Mouse (Mus musculus) granulocyte monocyte progenitor cell, adult 5-6 weeks (primary cell): Measurements from ENCODE around the gene Cisd1. TPM values are rescaled to one million over a fixed set of nuclear protein-coding genes. Genes with fewer than 3 reads are reported as not detected.

Experiments
- ATAC-seq: replicated peaks from 2 replicates; pipeline ENCODE4 v1.8.0; 2016; ENCODE audit warnings: mild to moderate bottlenecking, moderate TSS enrichment, inconsistent platforms; ENCODE audit not compliant: poor library complexity, severe bottlenecking
- total RNA-seq, 2 experiments: library from RNA; stranded (forward) in 1 of 2; stranded (reverse) in 1 of 2; fragments of 200-712, 200-1000 nt in 1 of 2; fragments of >200 nt in 1 of 2; fragmentation: Nextera tagmentation in 1 of 2; gene quantifications; 2 replicates each; pipeline ENCODE4 v1.2.3; 2014 to 2017

Cisd1 gene
- 33.2 and 35.9 TPM in 2 replicates for total RNA-seq (2014; fragmentation: Nextera tagmentation)
- 12.7 and 13.5 TPM in 2 replicates for total RNA-seq (2017)

DNA sequence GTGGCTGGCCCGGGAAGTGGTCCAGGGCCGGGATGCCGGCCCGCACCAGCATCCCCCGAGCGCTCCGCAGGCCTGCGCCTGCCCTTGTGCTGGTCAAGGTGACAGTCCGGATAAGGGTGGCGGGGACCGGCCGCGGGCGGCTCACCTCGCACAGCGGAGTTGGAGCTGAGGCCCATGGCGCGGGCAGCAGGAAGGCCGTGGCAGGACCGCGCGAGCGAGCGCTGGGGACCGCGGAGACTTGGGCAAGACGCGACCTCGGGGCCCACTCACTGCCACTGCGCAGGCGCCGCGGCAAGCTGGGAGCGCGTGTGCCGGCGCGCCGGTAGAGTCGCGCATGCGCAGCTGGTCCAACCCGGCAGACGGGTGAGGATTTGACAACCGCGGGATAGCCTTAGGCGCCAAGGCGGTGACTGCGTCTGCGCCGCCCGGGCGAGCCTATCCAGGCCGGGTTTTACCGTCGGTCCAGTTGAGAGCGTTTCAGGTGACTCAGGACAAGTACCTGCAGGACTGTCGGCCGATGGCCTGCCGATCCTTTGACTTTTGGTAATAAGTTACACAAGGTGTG is at the start of gene Cisd1:
Gene Cisd1 (minus strand): TSS at position 376 of the 565 bp plus-strand sequence.
- ATAC-seq = peak; percentile 31

DNA sequence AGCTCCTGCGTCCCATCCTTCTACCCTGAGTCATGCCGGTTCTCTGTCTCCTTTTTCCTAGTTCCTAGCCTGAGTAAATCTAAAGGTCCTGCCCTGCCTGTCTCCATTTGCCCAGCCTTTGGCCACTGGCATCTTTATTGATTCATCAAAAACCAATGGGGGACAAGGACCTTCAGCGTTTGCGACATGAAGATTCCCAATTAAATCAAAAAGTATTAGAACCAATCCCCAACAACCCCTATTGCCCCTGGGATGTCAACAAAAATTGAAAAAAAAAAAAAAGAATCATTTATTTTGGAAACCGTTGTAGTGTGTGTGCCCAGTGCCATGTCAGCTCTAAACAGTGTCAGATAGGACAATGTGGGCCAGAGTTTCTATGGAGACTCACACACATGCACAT is 44.6 kb upstream of the Cisd1 start:
- no peak for ATAC-seq

DNA sequence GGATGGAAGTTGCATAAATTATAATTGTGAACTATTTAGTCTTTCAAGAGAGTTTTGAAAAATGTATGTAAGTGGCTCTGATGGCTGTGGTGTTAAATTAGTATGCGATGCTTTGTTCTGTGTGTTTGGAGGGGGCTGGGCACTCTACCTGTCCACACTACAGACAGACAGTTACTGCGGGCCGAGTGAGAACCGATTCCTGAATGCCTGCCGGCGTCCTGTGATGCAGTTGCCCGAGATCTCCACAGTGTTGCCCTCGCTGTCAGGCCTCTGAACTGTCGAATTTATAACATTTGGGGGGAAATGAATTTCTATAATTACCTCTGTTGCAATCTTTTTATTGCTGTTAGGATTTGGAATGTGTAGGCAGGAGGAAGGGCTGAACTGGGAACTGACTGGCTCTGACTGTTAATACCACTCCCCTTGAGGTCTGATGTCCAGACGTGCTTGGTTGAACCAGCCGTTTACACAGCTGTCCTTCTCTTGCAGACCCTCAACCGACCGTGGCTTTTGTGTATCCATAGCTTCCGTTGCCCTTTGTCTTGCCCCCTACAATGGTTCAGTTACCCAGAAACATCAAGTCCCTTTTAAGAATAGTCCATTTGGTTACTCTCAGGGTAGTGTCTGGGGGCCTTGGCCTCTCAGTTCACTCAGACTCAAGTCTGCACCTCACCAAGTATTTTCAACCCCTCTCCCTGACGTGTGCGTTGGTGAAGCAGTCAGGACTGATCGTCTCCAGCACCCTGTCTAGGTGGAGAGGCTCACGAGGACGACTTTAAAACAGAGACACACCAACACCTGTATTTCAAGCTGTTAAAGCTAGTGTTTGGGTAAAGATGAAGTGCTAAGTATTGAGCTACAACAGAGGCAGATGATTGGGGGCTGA is 39.6 kb upstream of the Cisd1 start:
- ATAC-seq = no peak

DNA sequence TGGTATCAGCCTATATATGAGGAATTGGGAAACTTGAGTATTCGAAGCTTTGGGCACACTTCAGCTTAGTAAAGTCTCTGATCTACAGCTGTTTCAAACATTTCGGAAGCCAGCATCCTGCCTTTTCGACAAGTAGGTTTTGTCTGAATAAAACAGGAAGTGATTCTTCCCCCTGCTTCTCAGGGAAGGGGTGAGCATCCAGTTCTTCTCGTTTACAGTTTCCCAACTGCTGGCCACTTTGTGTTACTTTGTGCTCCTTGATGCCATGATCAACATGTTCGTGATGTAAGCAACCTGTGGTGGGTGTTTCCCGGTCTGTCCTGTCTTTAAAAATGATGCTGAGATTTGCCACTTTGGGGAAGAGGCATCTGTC is 38.8 kb upstream of the Cisd1 start:
- ATAC-seq = peak; percentile 90

DNA sequence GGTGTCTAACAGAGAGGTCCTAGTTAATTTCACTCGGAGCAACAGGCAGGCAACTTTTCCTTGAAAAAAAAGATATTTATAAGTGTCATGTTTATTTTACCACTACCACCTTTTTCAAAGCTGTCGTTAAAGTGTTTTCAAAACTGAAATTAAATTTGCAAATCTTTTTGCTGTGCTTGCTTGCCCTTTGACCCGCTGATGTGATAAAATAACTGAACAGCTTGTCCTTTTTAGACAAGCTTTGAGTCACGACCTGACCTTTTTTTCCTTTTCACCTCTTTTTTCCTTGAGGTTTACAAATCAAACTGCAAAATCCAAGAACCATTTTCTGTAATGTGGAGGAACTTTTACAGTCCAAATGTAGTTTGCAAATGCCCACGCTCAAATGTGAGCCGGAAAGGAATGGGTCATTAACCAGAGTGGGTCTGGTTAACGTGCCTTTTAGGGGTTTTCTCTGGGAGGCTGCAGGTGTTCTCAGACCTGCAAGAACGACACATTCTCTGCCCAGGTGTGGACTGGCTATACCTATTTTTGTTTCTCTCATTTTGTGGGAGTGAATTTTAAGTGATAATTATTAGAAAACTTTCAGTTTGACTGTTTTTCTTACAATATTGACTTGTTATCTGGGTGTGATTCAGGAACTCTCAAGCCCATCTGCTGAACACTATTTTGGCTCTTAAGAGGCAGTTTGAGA is 38.3 kb upstream of the Cisd1 start:
- no peak for ATAC-seq

DNA sequence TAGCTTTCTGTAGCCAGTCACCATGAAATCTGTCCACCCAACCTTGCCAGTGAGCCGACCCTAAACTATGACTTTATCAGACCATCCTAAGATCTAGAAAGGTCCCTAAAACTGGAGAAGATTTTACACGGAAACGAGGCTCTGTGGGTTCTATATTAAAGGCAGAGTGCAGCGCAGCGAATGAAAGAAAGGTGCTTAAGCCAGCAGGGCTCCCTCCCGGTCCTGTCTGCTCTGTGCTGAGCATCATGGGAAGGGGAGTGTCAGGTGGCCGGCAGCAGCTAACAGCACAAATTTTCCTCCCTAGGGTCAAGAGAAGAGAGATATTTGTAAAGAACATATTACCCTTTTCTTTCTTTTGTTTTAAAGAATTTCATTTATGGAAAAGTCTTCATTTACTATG is 37.4 kb upstream of the Cisd1 start:
- no peak for ATAC-seq

DNA sequence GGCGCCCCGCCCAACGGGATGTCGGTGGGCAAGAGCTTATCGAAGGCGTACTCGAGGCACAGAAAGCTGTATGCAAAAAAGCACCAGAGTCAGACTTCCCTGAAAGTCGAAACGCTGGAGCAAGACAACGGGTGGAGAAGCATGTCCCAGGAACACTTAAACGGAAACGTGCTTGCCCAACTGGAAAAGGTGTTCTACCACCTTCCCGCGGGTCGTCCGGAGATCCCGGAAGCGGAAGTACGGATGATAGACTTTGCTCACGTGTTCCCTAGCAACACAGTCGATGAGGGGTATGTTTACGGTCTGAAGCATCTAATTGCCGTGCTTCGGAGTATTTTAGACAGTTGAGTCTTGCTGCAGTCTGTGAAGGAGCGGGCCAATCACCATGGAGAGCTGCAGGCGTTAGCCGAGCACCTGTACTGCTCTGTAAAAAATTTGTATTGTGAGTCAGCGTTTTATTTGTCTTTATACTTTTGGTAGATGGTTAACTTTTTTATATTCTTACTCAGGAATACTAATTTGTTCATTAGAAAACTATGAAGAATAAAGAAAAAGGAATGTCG is 36.8 kb upstream of the Cisd1 start:
- ATAC-seq = no peak

DNA sequence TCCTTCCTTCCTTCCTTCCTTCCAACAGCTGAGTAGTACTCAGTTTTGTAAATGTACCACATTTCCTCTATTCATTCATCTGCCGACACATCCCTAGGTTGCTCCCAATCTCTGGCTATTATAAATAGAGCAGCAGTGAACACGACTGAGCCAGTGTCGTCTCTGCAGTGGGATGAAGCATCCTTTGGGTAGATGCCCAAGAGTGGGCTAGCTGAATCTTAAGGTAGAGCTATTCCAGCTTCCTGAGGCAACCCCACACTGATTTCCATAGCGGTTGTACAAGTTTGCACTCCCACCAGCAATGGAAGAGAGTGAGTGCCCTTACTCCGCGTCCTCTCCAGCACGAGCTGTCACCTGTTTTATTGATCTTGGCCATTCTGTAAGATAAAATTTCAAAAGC is 35.7 kb upstream of the Cisd1 start:
- ATAC-seq = no peak

DNA sequence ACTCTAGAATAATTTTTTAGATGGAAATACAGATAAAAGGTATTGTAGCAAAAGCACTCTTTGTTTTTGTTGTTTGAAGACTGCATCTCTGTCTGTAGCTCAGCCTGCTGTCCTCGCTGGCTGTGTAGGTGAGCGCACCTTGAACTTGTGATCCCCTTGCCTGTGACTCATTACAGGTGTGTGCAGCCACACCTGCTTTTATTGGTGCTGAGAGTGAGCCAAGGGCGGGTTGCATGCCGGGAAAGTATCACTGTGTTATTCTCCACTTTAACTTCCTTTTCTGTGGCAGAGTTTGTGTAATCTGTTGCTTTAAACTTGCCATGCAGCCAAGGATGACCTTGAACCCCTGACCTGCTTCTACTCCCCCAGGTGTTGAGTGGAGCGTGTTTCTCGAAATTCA is 31.3 kb upstream of the Cisd1 start:
- no peak for ATAC-seq

DNA sequence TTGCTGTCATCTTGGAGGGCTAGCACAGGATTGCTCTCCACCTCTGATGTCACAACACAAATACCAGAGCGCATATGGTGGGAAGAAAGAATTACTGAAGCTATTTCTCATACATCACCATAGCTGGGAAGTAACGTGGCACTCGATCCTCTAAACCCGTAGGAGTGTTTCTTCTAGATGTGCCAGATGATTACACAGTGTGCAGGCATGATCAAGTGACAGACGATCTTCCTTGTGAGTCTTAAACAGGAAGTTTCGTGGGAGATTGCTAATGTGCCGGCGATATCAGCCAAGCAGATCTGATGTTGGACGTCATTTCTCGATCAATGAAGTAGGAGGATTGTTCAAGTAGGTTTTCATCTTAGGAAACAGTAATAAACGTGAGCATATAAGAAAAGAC is 29.0 kb upstream of the Cisd1 start:
- no peak for ATAC-seq

DNA sequence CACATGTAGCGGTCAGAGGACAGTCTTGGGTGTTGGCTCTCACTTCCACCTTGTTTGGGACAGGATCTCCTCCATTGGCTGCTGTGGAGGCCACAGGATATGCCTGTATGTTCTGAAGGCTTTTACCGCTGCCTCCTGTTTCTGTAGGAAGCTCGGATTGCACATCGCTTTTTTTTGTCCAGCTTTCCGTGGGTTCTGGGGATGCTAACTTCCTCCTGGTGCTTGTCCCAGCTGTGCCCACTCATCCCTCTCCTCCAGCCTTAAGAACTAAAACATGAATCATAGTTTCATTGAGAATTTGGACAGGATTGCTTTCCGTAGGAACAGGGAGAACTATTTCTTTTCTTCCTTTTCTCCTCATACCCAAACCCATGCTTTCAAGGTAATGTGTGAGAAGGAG is 27.1 kb upstream of the Cisd1 start:
- no peak for ATAC-seq

DNA sequence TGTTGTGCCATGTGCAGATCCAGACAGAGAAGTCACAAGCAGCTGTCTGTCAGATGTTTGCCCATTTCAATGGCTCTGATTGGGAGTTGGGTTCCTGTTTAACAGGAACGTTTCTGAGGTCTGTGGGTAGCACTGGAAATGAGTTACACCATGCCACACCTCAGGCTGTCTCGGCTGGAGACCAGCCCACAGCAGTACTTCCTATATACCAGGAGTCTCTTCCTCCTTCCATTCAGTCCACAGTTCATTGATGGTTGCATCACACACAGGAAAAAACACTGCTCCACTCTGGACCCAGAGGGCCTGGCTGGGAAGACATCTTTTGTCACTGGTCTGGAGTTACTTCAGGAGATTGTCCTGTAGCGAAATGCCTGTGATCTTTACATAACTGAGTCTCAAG is 24.7 kb upstream of the Cisd1 start:
- peak; percentile 98 for ATAC-seq

DNA sequence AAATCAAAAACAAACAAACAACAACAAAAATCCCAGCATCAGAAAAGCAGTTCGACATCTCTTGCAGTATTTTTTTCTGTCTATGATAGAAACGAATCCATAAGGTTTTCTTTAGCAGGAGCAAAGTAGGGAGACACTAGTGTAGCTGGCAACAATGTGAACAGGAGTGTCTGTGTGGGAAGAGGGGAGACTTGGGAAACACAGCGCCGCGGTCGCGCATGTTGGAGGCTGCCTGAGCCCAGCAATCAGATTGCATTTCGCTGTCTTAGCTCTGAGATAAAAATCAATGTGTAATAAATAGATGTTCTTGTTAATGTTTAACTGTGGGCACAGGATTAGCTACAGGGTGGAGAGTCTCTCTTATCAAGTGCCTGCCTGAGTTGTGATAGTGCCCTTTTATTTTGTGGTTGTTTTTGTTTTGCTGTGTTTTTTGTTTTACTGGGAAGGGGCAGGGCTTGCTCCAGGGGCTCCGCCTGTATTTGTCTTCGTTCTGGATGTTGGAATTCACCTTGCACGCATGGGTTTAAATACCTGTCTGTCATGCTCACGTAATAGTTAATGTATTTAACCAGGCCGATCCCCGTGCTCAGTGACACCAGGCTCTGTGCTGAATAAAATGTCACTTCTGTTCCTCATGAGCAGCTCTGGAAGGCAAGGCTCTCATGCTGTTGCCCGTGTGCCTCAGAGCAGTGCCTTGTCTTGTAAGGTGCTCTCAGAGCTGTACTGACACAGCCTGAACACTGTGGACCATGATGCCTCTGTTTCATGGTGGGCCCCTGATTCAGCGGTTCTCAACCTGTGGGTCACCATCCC is 23.6 kb upstream of the Cisd1 start:
- no peak for ATAC-seq

DNA sequence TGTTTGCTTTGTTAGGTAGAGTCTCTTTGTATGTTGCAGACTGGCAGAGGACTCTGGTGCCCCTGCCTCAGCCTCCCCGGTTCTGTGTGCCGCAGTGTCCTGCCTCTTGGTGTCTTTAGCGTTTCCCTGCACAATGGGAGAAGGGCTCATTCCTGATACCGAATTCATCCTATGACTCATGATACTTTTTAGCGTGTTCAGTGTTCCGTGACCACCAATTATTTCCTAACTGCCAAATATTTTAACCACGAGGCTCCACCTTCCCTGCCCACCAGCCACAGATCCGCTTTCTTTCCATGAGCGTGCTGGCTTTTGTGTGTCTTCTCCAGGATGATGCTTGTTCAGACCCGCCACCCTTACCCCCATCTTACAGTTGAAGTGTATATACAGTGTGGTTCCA is 19.1 kb upstream of the Cisd1 start:
- peak; percentile 65 for ATAC-seq

DNA sequence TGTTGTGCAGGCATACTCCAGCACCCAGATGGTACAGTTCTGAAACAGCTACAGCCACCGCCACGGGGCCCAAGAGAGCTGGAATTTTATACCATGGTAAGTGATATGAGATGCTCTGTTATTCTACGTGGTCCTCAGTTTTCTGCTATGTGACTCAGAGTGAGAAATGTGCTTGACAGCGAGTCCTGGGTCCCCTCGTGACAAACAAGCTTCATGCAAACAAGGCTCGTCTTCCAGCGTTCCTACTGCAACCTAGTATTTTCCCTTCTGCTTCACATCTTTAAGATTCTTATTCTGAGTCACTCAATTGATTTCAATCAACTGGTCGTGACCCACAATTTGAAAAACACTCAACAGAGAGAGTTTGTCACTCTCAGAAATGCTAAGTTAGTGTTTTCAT is 18.7 kb upstream of the Cisd1 start:
- ATAC-seq = no peak

DNA sequence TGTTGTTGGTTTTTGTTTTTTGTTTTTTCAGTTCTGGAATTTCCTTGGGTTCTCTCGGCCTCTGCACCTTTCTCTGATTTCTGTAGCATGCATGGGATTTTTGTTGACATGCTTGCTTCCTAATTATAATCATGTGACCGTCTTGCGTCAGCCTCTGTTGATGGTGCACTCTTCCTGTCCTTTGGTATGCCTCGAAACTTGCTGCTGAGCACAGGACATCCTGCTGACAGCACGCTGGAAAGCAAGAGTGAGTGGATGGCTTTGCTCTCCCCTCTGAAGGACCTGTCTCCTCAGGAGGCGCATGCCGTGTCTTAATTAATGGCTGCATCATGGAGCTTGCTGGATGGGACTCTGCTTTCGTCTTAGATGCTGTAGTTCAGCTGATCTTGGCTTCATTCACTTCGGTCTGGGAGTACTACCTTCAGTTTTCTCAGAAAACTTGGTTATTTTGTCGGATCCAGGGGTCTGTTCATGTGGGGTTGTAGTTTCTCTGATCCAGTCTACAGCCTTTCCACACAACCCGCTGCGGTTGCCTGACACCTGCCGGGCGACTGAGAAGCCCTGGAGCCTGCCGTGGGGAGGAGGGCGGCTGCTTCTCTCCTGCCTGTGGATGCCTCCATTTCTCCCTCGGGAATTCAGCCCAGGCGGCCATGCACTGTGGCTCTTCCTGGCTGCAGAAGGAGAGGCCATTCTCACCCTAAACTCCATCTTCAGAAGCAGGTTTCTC is 17.2 kb upstream of the Cisd1 start:
- ATAC-seq = peak; percentile 74

DNA sequence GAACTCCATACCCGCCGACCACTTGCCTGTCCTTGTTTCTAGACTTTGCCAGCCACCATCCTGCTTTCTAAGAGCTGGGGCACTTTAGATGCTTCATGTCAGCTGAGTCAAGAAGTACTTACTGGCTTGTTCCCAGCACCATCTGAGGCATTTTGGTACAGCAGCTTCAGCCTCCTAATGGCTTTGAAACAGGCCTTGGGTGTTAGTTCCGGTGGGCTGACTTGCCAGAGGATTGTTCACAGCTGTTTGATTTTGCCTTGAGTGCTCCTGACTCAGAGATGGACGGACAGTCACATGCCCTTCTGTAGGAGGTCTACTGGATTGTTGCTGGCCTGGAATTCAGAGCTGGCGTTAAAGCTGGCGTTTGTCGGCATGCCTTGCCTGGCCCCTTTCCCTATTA is 16.3 kb upstream of the Cisd1 start:
- no peak for ATAC-seq

DNA sequence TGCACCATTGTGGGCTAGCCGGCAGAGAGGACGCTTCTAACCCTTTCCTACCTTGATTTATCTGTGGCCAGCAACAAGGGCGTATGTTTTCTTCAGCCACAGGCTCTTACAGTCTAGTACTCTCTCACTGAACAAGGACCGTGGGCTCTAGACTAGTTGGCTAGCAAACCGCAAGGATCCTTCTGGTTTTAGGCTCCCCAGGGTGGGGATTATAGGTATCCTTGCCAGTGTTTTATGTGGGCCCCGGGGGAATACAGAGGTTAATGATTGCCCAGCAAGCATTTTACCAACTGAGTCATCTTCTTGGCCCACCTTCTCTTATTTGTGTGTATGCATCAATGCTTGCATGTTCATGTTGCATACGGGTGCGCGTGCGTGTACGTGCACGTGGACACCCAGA is 10.2 kb upstream of the Cisd1 start:
- ATAC-seq = no peak

DNA sequence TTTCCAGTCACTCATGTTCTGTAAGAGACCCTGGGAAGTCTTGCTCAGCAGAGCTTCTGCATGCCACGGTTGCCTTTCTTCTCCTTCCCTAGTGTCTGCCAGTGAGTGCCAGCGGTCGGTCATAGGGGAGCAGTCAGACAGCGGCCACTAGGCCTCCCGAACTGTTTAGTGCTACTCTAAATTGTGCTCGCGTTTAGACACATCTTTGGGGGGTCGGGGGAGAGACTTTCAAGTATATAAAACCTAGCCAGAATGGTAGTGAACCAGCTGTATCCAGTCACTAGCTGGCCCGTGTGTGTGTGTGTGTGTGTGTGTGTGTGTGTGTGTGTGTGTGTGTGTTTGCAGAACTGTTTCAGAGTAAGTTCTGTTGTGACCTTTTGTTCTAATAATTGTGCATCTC is 9.1 kb upstream of the Cisd1 start:
- ATAC-seq = no peak

DNA sequence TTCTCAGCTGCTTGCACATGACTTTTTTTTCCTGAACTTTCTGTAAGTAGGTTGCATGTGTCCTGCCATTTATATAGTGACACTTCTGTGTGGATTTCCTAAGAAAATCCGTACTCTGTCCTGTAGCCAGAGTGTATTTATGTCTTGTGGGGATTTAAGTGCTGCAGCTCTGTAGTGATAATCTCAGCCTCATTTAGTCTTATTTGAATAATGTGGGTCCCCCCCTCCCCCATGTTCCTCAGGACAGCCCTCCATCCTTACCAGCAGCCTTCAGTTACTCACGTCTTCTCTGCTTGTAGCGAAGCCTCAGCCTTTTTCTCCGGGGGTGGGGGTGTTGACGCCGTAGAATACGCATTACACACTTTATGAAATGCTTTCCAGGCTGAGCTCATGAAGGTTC is 6.5 kb upstream of the Cisd1 start:
- no peak for ATAC-seq
